Mouse (Mus musculus) forebrain, embryonic 13.5 days (tissue): ENCODE results near the gene L1cam. TPM values are rescaled to one million over a fixed set of nuclear protein-coding genes. Genes with fewer than 3 reads are reported as not detected.

Source experiments
- ATAC-seq: fragments of 200-750 bp; cut with Nextera tagmentation; 2 replicates; pipeline ENCODE4 v1.8.0; 2017
- H3K27ac ChIP-seq: fragments of 300-500 bp; sonication (generic); 2 replicates; pipeline ENCODE4 v1.5.1; 2015; ENCODE audit warnings: inconsistent platforms, mild to moderate bottlenecking, moderate library complexity
- H3K27me3 ChIP-seq: fragments of 300-500 bp; sonication (generic); 2 replicates; pipeline ENCODE4 v1.6.1; 2015; ENCODE audit warnings: mild to moderate bottlenecking, inconsistent platforms
- H3K36me3 ChIP-seq: fragments of 300-500 bp; sonication (generic); 2 replicates; pipeline ENCODE4 v1.6.1; 2015; ENCODE audit warnings: mild to moderate bottlenecking, inconsistent platforms; ENCODE audit not compliant: poor library complexity, severe bottlenecking
- H3K4me1 ChIP-seq: fragments of 300-500 bp; sonication (generic); 2 replicates; pipeline ENCODE4 v1.6.1; 2015; ENCODE audit warnings: inconsistent platforms
- H3K4me2 ChIP-seq: fragments of 300-500 bp; sonication (generic); 2 replicates; pipeline ENCODE4 v1.6.1; 2015; ENCODE audit warnings: inconsistent platforms, mild to moderate bottlenecking, moderate library complexity
- H3K4me3 ChIP-seq: fragments of 300-500 bp; sonication (generic); 2 replicates; pipeline ENCODE4 v1.5.1; 2015; ENCODE audit warnings: mild to moderate bottlenecking, inconsistent platforms
- H3K9ac ChIP-seq: fragments of 300-500 bp; sonication (generic); 2 replicates; pipeline ENCODE4 v1.6.1; 2015; ENCODE audit warnings: mild to moderate bottlenecking, inconsistent platforms
- H3K9me3 ChIP-seq: fragments of 300-500 bp; sonication (generic); replicated peaks from 2 replicates; pipeline ENCODE4 v1.6.1; 2016; ENCODE audit warnings: inconsistent platforms
- WGBS: fragments of 180-500 bp; shearing (Covaris S2); methylation state at CpG from one replicate; pipeline ENCODE4 v1.1.7; 2015; 5-methylcytosine and 5-hydroxymethylcytosine counted together
- polyA plus RNA-seq: library from polyadenylated mRNA; unstranded; fragments of >200 nt; fragmentation: Nextera tagmentation; extraction: Ambion mirVana; gene quantifications from 2 replicates; pipeline ENCODE4 v1.2.1, GENCODE M21; 2015

Gene L1cam
- polyA plus RNA-seq, 1 experiment from 2014 or later: 42.7 TPM

- 67% methylated on average over 1 of the region's 1 CpGs for WGBS
Measured at GRCm38 (mm10) chrX:73871956-73872355, 23.9 kb downstream of the L1cam start.

DNA sequence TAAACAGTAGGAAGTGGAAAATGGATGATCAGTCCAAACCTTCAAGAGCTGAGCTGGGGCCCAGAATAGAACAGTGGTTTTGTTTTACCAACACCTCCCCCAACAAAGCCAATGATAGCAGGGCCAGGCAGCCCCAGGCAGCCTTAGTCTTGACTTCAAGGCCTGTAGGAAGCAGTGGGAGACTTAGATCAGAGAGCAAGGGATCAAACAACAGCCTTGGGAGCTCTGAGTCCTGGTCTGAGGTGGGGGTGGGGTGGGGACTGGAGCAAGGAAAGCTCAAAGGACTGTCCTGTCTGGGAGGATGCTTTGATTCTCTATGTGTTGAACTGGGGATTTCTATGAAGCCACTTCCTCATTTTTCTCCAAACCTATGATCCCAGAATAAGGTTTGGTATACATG, 24.4 kb downstream of the L1cam start:
- Histone ChIP-seq H3K9ac (no peak overlapping the region), H3K4me3 (no peak overlapping the region), H3K27ac (no peak overlapping the region), H3K4me2 (no peak overlapping the region), H3K9me3 (no peaks in the 10 kb centered on the region), H3K36me3 (no peaks in the 10 kb centered on the region), H3K4me1 (peaks cover 21% of the 10 kb centered on the region), H3K27me3 (no peaks in the 10 kb centered on the region)
- ATAC-seq: no peak; the same call in 1 of the 2 replicates

More at GRCm38 (mm10) chrX:73871956-73872355, 23.9 kb downstream of the L1cam start:
- Histone ChIP-seq H3K36me3 (no peaks in the 10 kb centered on the region), H3K4me2 (no peak overlapping the region), H3K27me3 (no peaks in the 10 kb centered on the region), H3K9ac (no peak overlapping the region), H3K4me3 (no peak overlapping the region), H3K4me1 (peaks cover 16% of the 10 kb centered on the region), H3K9me3 (no peaks in the 10 kb centered on the region), H3K27ac (peak overlapping the region; percentile 69)
- ATAC-seq: peak; percentile 39; the same call in 1 of the 2 replicates

DNA sequence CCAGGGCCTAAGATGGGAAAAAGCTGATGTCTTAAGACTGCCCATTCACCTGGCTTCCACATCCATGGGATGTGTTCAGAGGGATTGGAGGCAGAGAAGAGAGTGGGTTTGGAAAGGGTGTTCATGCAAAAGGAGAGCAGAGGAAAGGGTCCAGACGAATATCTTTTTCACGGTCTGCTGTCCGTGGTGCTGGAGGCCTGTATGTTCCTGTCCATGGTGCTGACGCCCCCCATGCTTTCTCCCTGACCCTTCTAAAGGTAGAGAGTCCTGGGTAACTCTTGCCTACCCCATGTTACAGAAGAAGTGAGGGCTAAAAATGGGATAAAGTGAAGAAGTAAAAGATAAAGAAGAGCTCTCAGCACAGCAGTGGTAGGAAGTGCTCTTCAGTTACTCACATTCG, 26.6 kb downstream of the L1cam start:
- H3K36me3 ChIP-seq: peaks cover 7% of the 10 kb centered on the region; the same call in 1 of the 2 replicates
- WGBS: 16% methylated on average over 5 of the region's 5 CpGs
- H3K9me3 ChIP-seq: no peaks in the 10 kb centered on the region
- ATAC-seq: no peak
- no peak overlapping the region for H3K9ac ChIP-seq
- peaks cover 34% of the 10 kb centered on the region for H3K4me1 ChIP-seq
- no peak overlapping the region for H3K4me3 ChIP-seq
- no peak overlapping the region for H3K4me2 ChIP-seq
- no peak overlapping the region; the same call in 1 of the 2 replicates for H3K27ac ChIP-seq
- H3K27me3 ChIP-seq: no peaks in the 10 kb centered on the region

DNA sequence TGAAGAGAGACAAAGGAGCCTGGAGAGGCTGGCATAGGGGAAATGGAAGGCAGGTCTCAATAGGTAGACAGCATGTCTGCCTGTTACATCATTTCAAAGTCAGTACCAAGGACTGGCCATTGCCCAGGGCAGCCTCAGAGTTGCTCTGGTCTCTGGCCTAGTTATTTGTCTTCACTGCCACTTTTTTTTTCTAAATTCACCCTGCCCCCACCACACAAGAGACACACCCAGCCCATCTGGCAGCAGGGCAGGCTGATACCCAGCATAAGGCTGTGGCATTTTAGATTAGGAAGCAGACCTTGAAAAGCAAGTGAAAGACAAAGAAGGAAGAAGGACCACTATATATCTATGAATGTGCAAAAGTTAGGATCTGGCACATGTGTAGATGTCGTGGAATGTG, 28.1 kb downstream of the L1cam start:
- H3K4me2 ChIP-seq: peak overlapping the region; percentile 32; the same call in 1 of the 2 replicates
- H3K27me3 ChIP-seq: no peaks in the 10 kb centered on the region
- H3K9ac ChIP-seq: no peak overlapping the region
- peak; percentile 26; the same call in 1 of the 2 replicates for ATAC-seq
- H3K9me3 ChIP-seq: no peaks in the 10 kb centered on the region
- 66% methylated on average over 1 of the region's 1 CpGs for WGBS
- peaks cover 10% of the 10 kb centered on the region for H3K36me3 ChIP-seq
- H3K27ac ChIP-seq: peak overlapping the region; percentile 91
- H3K4me3 ChIP-seq: no peak overlapping the region
- H3K4me1 ChIP-seq: peaks cover 34% of the 10 kb centered on the region

- Histone ChIP-seq H3K4me1 (peaks cover 34% of the 10 kb centered on the region), H3K4me2 (peak overlapping the region; percentile 32), H3K36me3 (peaks cover 16% of the 10 kb centered on the region), H3K9ac (peak overlapping the region; percentile 26; the same call in 1 of the 2 replicates), H3K27ac (peak overlapping the region; percentile 91), H3K9me3 (no peaks in the 10 kb centered on the region), H3K27me3 (no peaks in the 10 kb centered on the region), H3K4me3 (no peak overlapping the region)
- ATAC-seq: peak; percentile 76
- WGBS: 29% methylated on average over 3 of the region's 3 CpGs
Measured at GRCm38 (mm10) chrX:73867256-73867655, 28.6 kb downstream of the L1cam start.

- H3K4me2 ChIP-seq: peak overlapping the region; percentile 22
- WGBS: 47% methylated on average over 3 of the region's 3 CpGs
- H3K4me3 ChIP-seq: no peak overlapping the region
- H3K9me3 ChIP-seq: no peaks in the 10 kb centered on the region
- no peak overlapping the region for H3K9ac ChIP-seq
- H3K27ac ChIP-seq: peak overlapping the region; percentile 74
- ATAC-seq: peak; percentile 67
- peaks cover 40% of the 10 kb centered on the region for H3K36me3 ChIP-seq
- no peaks in the 10 kb centered on the region for H3K27me3 ChIP-seq
- H3K4me1 ChIP-seq: peaks cover 31% of the 10 kb centered on the region
Measured at GRCm38 (mm10) chrX:73864692-73865091, 31.2 kb downstream of the L1cam start.

DNA sequence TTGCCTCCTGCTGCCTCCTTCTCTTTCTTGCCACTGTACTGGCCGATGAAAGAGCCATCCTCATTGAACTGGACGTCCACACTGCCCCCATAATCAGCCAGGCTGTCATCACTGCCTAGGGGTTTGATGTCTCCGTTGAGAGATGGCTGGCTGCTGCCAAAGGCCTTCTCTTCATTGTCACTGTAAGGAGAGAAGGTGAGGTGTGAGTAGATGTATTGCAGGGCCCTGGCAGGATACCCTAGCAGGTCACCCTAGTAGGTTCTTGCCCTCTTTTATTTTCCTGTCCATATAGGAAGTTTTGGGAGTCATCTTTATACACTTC, 40.9 kb downstream of the L1cam start:
- no peaks in the 10 kb centered on the region for H3K9me3 ChIP-seq
- ATAC-seq: no peak

DNA sequence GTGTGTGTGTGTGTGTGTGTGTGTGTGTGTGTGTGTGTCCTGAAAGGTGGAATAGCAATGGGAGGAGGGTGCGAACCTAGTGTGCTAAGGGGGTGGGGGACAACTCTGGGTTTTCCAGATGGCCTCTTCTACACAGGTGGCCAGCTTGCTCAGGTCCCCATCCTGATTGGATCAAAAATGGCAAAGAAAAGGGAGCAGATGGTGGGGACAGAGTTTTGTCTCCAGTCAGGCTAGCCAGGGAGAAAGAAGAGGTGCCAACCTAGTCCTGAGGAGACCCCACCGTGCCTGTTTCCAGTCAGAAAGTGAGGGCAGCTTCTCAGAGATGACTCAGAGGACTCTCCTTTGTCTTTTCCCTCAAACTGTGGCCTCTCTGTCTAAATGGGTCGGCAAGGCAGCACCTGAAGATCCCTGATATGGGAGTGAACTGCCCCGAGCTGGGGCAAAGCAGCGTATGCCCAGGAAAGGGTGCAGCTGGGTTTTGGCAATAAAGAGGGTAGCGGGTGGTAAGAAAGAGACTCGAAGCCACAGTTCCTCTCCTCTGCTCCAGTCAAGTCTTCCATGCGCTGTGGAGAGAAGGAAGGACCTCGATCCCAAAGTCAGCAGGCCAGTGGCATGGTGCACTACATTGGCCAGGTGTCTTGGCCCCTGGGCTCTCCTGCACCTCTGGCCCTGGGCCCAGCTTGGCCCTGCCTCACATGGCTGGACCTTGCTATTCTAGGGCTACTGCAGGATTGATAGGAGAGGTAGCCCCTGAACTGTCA, 41.4 kb downstream of the L1cam start:
- 87% methylated on average over 8 of the region's 9 CpGs for WGBS
- Histone ChIP-seq H3K9ac (no peak overlapping the region), H3K4me1 (no peaks in the 10 kb centered on the region), H3K4me3 (no peak overlapping the region), H3K27ac (no peak overlapping the region), H3K36me3 (peaks cover 33% of the 10 kb centered on the region), H3K9me3 (no peaks in the 10 kb centered on the region), H3K4me2 (no peak overlapping the region), H3K27me3 (no peaks in the 10 kb centered on the region)
- ATAC-seq: no peak

More for the DNA sequence above, 40.9 kb downstream of the L1cam start:
- Histone ChIP-seq H3K4me2 (no peak overlapping the region), H3K4me3 (no peak overlapping the region), H3K36me3 (peaks cover 38% of the 10 kb centered on the region), H3K27me3 (no peaks in the 10 kb centered on the region), H3K9ac (no peak overlapping the region), H3K4me1 (no peaks in the 10 kb centered on the region), H3K27ac (no peak overlapping the region)
- 75% methylated on average over 3 of the region's 3 CpGs for WGBS

GRCm38 (mm10) chrX:73836691-73837090, 59.2 kb downstream of the L1cam start:
- H3K36me3 ChIP-seq: no peaks in the 10 kb centered on the region
- ATAC-seq: no peak
- H3K4me2 ChIP-seq: no peak overlapping the region
- no peak overlapping the region for H3K27ac ChIP-seq
- no peaks in the 10 kb centered on the region for H3K27me3 ChIP-seq
- no peaks in the 10 kb centered on the region for H3K4me1 ChIP-seq
- H3K9ac ChIP-seq: no peak overlapping the region
- no peaks in the 10 kb centered on the region for H3K9me3 ChIP-seq
- no peak overlapping the region for H3K4me3 ChIP-seq
- WGBS: 85% methylated on average over 3 of the region's 3 CpGs

- Histone ChIP-seq H3K4me2 (no peak overlapping the region), H3K27ac (no peak overlapping the region), H3K9me3 (no peaks in the 10 kb centered on the region), H3K4me3 (no peak overlapping the region), H3K36me3 (no peaks in the 10 kb centered on the region), H3K4me1 (no peaks in the 10 kb centered on the region), H3K27me3 (no peaks in the 10 kb centered on the region), H3K9ac (no peak overlapping the region)
- WGBS: 91% methylated on average over 1 of the region's 1 CpGs
- no peak for ATAC-seq
Measured at GRCm38 (mm10) chrX:73835731-73836130, 60.2 kb downstream of the L1cam start.

- Histone ChIP-seq H3K4me3 (peak within 1 kb of the TSS; percentile 59), H3K4me2 (peak within 1 kb of the TSS; percentile 71), H3K27me3 (no peaks in the 10 kb centered on the region), H3K36me3 (no peaks in the 10 kb centered on the region), H3K27ac (peak within 1 kb of the TSS; percentile 89), H3K9ac (peak within 1 kb of the TSS; percentile 83), H3K4me1 (peaks cover 16% of the 10 kb centered on the region; the same call in 1 of the 2 replicates), H3K9me3 (no peaks in the 10 kb centered on the region)
- peak; percentile 87 for ATAC-seq
- WGBS: 17% methylated on average over 59 of the region's 84 CpGs
Measured at GRCm38 (mm10) chrX:73824185-73825151, 71.4 kb downstream of the L1cam start, which contains the start of gene Pdzd4. Gene Pdzd4, minus strand, starts transcription at chrX:73824969.

DNA sequence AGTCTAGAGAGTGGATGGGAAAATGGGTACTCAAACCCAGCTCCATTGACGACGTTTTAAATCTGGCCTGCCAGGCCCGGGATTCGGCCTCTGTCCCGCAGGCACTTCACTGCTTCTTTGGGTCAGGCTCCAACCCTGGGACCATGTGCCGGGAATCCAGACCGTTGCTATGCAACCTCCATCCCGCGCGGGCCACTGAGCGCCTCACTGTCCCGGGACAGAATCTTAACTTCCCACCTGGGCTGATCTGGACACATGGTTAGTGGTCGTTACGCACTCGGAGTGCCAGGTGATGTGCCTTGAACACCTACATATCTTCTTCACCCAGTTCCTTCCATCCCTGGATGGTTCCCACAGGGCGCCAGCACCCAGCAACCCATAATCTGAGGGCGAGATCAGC, 72.2 kb downstream of the L1cam start:
- WGBS: 10% methylated on average over 17 of the region's 17 CpGs
- peak; percentile 63 for ATAC-seq
- Histone ChIP-seq H3K27ac (peak overlapping the region; percentile 89; the same call in 1 of the 2 replicates), H3K4me2 (peak overlapping the region; percentile 71), H3K4me1 (peaks cover 16% of the 10 kb centered on the region; the same call in 1 of the 2 replicates), H3K9me3 (no peaks in the 10 kb centered on the region), H3K27me3 (no peaks in the 10 kb centered on the region), H3K36me3 (no peaks in the 10 kb centered on the region), H3K4me3 (peak overlapping the region; percentile 59), H3K9ac (peak overlapping the region; percentile 83)
